In genomic region chr2:115213181-115213970, GRCm38 (mm10) we compare ENCODE assay signal across 10 mouse cellular contexts.
DNase-seq lines count a peak whose midpoint lies in the region; ATAC-seq lines count a peak whose summit lies in the region.
"Had no signal": no experiment of that assay in that cellular context is flagged by ENCODE, and none has a peak within 500 bp of the region (broad histone marks: within the 10 kb centered on the region; RNA-seq: fewer than 3 reads in every experiment).

No protein-coding gene starts in this region.

- H3K36me3 ChIP-seq in hindbrain, embryonic 12.5 days: no peaks in the 10 kb centered on the region
- H3K36me3 ChIP-seq in midbrain, embryonic 15.5 days (replicated peaks): no peaks in the 10 kb centered on the region
- H3K36me3 ChIP-seq: midbrain, embryonic 12.5 days had no signal

- peaks cover 8% of the 10 kb centered on the region for H3K4me1 ChIP-seq in hindbrain, embryonic 12.5 days
- 0 out of 2 replicates have a peak, but pooled peaks cover 6% of the 10 kb centered on the region for H3K4me1 ChIP-seq in midbrain, embryonic 15.5 days

- no peak overlapping the region for H3K9ac ChIP-seq in hindbrain, embryonic 12.5 days
- H3K9ac ChIP-seq in midbrain, embryonic 15.5 days: no peak overlapping the region
- H3K9ac ChIP-seq: midbrain, embryonic 12.5 days had no signal

- 33% methylated on average over 18 of the region's 18 CpGs for WGBS in hindbrain, embryonic 12.5 days
- WGBS in midbrain, embryonic 15.5 days: 47% methylated on average over 18 of the region's 18 CpGs

- peak; percentile 52; the same call in 1 of the 2 replicates for ATAC-seq in hindbrain, embryonic 12.5 days (ENCODE audit: low FRiP score)
- ATAC-seq in midbrain, embryonic 15.5 days (replicated peaks): 0 out of 2 replicates have a peak, but pooled peaks have one; percentile 27

- H3K4me3 ChIP-seq in hindbrain, embryonic 12.5 days: no peak overlapping the region
- H3K4me3 ChIP-seq in midbrain, embryonic 15.5 days: no peak overlapping the region
- H3K4me3 ChIP-seq: gastrocnemius, adult 2 months; midbrain, embryonic 12.5 days had no signal

- no peaks in the 10 kb centered on the region for H3K27me3 ChIP-seq in hindbrain, embryonic 12.5 days
- no peaks in the 10 kb centered on the region for H3K27me3 ChIP-seq in midbrain, embryonic 15.5 days (replicated peaks)
- H3K27me3 ChIP-seq: midbrain, embryonic 12.5 days had no signal

- DNase-seq in kidney, postnatal 10 days: peak; percentile 10
- DNase-seq in kidney, adult 8-10 months: no peak
- peak; percentile 37 for DNase-seq in embryo, embryonic 9.5 days (ENCODE audit: extremely low spot score)
- DNase-seq in natural killer cell, adult 2 months (ENCODE audit: low spot score in 2 of 2): no peak
- DNase-seq in urinary bladder, postnatal 36 days (ENCODE audit: low spot score in 2 of 2): no peak
- no peak for DNase-seq in frontal cortex, postnatal 25 days (ENCODE audit: low spot score in 2 of 2)
- DNase-seq: gastrocnemius, adult 2 months had no signal

- peak overlapping the region; percentile 25 for H3K4me2 ChIP-seq in hindbrain, embryonic 12.5 days (replicated peaks)
- no peak overlapping the region for H3K4me2 ChIP-seq in midbrain, embryonic 15.5 days
- H3K4me2 ChIP-seq: midbrain, embryonic 12.5 days had no signal

- 0 out of 2 replicates have a peak overlapping the region, but pooled peaks have one; percentile 52 for H3K27ac ChIP-seq in hindbrain, embryonic 12.5 days
- H3K27ac ChIP-seq in midbrain, embryonic 15.5 days: no peak overlapping the region
- H3K27ac ChIP-seq: gastrocnemius, adult 2 months; midbrain, embryonic 12.5 days had no signal

- H3K9me3 ChIP-seq in hindbrain, embryonic 12.5 days (replicated peaks): no peaks in the 10 kb centered on the region
- H3K9me3 ChIP-seq in midbrain, embryonic 15.5 days: no peaks in the 10 kb centered on the region
- H3K9me3 ChIP-seq: midbrain, embryonic 12.5 days had no signal

Comparison
In these comparisons a context has a peak if more than half of its experiments do, and no peak if none do; other contexts are left out.
1. DNase-seq: peak in kidney, postnatal 10 days (single experiment) and embryo, embryonic 9.5 days (single experiment); none in kidney, adult 8-10 months (0 of 2), natural killer cell, adult 2 months (0 of 2), urinary bladder, postnatal 36 days (0 of 2) and frontal cortex, postnatal 25 days (0 of 2).